Mouse (Mus musculus) urinary bladder, adult 18-20 months (tissue): ENCODE data around the gene Fzr1.

ENCODE experiments used
- DNase-seq, 2 experiments: peaks; one replicate each; pipeline ENCODE4 v3.0.0; 2022; ENCODE audit warnings: low spot score in 2 of 2, mixed read lengths in 2 of 2

Fzr1 gene

DNA sequence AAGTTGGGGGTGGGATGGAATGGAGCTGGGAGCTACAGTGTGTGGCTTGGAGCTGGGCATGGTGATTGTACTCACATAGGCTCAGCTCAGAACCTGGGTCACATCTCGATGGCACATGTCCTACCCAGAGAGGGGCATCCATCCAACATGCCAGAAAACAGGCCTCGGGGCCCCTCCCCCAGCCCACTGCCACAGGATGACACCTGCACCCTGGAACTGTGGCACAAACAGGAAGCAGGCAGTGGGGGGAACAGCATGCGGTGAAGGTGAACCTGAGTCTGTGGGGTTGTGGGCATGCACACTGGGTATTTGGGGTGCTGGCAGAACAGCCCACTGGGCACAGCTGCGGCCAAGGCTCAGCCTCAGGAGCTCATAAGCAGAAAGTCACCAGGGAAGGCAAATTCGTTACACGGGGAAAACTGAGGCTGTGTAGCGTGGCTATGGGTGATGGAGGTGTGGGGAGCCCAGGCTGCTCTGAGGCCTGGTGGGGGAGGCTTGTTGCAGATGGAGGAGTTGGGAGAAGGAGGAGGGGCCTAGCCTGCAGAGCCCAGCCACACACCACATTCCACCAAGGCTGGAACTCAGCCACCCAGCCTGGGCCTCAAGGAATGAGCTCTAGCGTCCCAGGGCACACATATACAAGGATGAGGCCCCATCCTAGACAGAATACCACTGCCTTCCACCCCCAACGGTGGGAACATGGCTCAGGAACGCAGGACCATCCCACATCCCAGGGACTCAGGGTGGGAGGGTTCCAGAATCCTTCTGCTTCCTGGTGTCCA is 48.9 kb downstream of the Fzr1 start:
- no peak for DNase-seq

DNA sequence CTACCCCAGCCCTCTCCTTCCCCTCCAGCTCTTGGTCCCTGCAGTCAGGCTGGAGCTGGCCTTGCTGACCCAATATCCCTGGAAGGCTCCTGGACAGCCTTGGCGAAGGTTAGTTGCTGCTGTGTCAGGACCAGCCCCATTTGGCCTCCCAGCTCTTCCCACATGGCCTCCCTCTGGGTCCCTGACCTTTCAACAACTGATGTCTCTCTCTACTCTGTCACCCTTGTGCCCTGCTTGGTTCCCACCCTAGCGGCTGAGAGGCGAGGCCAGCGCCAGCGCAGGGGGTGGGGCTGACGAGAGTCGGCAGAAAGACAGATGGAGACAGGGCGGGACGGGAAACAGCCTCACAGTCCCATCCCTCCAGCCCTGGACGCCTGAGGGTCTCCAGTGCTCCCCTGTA is 49.9 kb downstream of the Fzr1 start, which contains the start of gene Tbxa2r:
TSS of gene Tbxa2r (plus strand) at position 346 of the 400 bp plus-strand sequence.
- DNase-seq, result no peak

DNA sequence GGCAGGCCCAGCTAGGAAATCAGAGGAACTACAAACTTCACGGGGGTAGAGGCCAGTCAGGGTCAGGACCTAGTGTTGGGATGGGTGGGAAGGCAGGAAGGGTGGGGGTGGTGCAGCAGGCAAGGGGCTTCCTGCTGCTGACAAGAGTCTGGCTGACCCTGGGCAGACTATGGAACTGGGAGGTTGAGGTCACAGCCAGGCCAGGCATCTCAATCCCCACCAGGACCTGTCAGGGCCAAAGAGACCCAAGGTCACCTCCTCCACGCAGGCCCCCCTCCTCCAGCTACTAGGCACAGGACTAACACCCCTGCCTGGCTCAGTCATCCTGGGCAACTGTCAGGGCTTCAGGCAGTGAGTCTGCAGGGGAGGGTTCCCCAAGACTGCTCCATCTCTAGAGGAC is 50.4 kb downstream of the Fzr1 start:
- DNase-seq, result no peak

GRCm38 (mm10) chr10:81326858-81327257 is 51.5 kb downstream of the Fzr1 start:
- DNase-seq, result no peak

DNA sequence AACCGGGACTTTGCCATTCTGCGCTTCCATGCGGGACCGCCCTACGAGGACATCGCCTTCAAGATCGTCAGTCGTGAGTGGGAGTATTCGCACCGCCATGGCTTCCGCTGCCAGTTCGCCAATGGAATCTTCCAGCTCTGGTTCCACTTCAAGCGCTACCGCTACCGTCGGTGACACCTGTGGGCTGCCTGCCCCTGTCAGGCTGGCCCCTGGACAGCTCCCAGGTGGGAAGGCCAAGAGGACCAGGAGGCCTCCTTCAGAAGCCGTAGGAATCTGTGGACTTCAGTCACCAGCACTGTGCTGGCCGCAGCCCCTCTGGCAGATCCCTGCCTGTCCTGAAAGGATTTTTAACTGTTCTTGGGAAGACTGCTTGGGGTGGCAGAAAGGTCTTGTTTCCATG is 52.5 kb downstream of the Fzr1 start:
- no peak for DNase-seq

DNA sequence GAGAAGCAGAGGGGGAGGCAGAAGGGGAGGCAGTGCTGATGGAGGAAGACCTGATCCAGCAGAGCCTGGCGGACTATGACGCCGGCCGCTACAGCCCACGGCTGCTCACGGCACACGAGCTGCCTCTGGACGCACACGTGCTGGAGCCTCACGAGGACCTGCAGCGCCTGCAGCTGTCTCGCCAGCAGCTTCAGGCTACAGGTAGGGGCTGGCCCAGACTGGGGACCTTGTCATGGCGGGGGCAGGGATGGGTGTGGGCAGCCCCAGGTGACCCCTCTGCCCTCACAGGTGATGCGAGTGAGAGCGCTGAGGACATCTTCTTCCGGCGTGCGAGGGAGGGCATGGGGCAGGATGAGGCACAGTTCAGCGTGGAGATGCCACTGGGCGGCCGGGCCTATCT is 53.1 kb downstream of the Fzr1 start:
- DNase-seq, result no peak

DNA sequence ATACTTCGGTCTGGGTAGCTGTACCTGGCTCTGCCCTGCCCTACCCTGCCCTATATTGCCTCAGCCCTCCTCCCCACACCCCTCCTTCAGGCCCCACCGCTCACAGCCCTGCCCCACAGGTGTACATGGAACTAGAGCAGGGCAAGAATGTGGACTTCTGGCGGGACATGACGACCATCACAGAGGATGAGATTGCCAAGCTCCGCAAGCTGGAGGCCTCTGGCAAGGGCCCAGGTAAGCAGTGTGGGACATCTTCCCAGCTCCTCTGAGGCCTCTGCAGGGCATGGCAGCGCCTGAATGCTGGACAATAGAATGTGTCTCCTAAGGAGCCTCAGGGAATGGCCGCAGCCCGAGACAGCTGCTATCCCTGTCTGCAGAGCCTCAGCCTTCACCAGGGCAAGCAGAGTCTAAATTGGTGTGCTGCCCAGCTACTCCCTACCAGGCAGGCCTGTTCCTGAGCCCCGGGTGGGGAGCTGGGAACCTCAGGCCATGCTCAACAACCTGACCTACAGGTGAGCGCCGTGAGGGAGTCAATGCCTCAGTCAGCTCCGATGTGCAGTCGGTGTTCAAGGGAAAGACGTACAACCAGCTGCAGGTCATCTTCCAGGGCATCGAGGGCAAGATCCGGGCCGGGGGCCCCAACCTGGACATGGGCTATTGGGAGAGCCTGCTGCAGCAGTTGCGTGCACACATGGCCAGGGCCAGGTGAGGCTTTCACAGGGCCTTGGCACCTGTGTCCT is 54.4 kb downstream of the Fzr1 start:
- DNase-seq, result no peak

DNA sequence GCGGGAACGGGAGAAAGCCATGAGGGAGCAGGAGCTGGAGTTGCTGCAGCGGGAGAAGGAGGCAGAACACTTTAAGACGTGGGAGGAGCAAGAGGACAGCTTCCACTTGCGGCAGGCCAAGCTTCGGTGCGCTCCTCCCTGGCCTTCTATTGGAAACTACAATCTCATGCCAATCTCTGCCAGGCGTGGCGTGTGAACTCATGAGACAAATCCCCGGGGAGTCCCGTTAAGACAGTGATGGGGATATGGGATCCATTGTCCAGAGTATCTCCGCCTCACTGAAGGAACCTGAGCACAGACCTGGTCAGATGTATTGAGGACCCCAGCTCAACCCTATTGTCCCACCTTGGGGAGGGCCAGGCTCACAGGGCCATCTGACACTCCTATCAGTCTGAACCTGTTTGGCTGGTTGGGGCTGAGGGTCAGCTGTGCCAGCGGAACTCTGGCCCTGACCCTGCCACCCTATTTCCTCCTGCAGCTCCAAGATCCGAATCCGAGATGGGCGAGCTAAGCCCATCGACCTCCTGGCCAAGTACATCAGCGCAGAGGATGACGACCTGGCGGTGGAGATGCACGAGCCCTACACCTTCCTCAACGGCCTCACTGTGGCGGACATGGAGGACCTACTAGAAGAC is 55.1 kb downstream of the Fzr1 start:
- DNase-seq, result no peak

DNA sequence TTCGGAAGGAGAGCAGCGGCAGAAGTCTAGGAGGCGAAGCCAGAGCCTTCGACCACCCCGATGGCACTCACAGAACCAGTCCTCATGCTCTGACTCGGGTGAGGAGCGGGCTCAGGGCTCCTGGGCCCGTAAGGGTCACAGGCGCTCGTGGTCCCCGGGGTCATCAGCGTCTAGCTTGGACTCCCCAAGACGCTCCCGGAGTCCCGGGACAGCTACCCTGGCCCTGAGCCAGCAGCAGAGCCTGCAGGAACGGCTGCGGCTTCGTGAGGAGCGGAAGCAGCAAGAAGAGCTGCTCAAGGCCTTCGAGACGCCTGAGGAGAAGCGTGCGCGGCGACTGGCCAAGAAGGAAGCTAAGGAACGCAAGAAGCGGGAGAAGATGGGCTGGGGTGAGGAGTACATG is 55.9 kb downstream of the Fzr1 start:
- DNase-seq, result no peak

DNA sequence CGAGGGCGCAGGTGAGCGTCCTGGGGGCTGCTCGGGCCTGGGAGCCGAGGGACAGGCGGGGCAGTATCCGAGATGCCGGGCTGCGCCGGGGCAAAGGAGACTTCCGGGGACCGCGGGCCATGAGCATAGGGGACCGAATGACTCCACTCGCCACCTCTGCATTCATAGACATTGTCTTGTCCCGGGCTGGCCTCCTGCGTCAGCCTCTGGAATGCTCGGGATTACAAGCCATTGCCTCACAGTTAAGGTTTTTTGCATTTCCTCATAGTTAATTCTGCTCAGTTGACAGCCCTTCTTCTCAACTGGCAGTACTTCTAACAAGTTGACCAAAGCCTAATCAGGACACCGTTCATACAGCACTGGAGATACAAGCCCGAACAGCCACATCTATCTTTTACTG is 56.9 kb downstream of the Fzr1 start:
- no peak for DNase-seq

DNA sequence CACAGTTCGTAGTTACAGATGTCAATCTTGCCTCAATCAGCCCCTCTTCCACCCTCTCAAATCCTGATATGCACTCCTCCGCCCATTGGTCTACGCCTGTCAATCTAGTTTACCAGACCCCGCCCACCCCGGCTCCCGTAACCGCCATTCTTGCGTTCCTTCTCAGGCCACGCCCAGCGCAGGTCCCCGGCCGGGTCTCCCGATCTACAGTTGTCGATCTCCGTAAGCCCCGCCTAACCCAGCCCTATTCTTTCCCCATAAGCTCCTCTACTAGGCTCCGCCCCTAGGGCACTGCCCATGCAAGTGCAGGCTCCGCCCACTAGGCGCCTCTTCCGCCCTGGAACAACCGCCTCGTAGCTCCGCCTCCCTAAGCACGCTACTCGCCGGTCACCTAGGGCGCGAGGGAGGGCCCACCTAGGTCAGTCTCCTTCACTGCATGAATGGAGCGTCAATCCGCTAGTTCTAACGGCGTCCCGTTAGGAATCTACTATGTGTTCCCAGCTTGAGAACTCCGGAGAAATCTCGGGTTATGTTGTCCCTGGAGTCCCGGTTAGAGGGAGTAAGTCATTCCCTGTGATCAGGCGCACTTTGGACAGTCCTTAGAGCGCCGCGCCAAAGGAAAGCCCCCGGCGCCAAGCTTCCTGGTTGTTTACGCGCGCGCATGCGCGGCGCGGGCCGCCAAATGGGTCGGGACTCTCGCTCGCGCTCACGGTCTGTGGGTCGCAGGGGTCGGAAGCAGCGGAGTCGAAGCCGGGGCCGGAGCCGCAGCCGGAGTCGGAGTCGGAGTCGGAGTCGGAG is 57.6 kb downstream of the Fzr1 start, which contains the start of gene Cactin:
TSS of gene Cactin (plus strand) at position 554 of the 798 bp plus-strand sequence.
- DNase-seq, result peak; percentile 96 to 99

- peak in 1 of 2 experiments; percentile 35 for DNase-seq
Measured at GRCm38 (mm10) chr10:81319741-81320549, 58.4 kb downstream of the Fzr1 start.

GRCm38 (mm10) chr10:81319330-81319699 is 59.0 kb downstream of the Fzr1 start:
- no peak for DNase-seq

DNA sequence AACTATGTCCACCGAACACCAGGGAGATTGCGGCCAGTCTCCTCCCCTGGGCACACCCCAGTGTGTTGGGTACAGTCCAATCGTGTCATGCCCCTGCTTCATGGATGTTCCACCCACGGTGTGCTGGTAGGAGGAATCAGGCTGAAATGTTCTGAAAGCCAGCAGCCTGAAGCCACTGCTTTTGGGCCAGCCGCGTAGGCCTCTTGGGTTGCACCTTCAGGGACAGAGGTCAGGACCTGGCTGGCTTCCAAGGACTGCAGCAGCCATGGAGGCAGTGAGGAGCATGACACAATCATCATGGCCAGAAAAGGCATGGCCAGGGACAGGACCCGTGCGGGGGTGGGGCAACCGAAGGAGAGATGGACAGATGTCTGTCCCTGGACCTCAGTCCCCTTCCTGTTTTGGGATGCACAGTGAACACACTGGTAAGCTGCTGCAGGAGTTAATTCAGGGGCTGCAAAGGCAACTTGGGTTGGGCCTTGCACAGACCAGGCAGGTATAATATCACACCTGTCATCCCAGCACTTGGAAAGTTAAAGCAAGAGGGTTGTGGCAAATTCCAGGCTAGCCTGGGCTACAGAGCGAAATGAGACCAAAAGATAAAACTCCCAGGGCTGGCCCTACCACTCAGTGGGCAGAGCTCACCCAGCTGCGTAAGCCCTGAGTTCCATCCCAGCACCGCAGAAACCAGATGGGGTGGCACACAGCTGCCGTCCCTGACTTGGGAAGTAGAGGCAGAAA is 59.6 kb downstream of the Fzr1 start:
- DNase-seq, result no peak

DNA sequence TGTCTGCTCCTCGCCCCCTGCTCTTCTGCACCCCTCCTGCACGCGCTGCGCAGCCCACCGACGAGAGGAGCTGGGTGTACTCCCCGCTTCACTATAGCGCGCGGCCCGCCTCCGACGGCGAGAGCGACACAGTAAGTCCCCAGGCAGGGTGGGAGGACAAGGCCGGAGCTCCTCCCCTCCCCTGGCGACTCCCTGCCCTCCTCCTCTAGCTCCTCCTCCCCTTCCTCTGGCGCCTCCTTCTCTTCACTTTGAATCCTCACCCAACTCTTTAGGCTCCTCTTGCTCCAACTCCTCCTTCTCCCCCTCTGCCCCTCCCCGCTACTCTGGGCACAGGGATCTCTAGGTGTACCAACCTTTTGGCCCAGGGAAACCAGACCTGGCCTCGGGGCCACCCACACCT is 61.0 kb downstream of the Fzr1 start:
- DNase-seq, result peak; percentile 48 to 58

- no peak for DNase-seq
Measured at GRCm38 (mm10) chr10:81316338-81317060, 61.8 kb downstream of the Fzr1 start.
